Mouse (Mus musculus): ENCODE measurements around the gene Slc52a3.

Gene Slc52a3

DNA sequence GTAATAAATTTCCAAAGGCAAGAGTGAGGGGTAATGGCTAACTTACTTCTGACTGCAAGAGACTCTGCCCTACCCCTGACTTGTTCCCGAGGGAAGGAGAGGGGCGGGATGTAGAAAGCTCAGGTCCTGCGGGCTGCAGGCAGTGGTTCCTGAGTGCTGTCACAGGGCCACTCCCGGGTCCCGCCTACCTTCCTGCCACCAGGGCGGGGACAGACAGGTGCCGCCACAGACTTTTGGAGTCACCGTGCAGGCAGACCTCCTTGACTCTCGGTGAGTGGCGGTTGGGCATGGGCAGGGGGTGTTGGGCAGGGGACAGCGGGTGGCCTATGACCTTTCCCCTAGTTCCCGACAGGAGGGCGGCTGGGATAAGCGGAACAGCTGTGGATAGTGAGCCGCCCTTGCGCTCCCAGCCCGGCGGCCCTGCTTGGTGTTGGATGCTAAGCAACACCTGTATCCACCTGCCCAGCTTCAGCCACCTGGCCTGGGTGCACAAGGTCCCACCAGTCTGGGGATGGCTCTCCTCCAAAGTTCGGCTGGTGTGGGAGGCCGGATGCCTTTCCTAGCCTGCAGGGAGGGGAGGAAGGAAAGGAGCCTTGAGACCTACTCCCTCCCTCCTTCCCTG lies 3.5 kb downstream of the Slc52a3 start:
- DNase-seq, result peak; percentile 69 to 70

DNA sequence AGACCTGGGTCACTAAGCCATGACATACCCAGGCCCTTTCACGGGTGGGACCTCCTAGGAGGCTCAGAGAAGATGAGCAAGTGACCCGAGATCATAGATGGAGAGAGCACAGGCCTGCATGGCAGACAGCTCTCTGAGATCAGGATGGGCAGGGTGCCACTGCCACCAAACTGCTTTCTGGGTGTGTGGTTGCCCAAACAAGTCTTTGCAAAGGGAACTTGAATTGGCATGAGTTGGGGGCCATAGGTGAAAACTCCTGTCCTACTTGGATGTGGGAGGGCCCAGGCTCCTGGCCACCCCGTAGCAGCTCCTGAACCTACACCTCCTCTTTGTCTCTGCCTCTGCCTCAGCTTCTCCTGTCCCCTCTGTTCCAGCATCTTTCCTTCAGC lies 4.0 kb downstream of the Slc52a3 start:
- no peak for DNase-seq

DNA sequence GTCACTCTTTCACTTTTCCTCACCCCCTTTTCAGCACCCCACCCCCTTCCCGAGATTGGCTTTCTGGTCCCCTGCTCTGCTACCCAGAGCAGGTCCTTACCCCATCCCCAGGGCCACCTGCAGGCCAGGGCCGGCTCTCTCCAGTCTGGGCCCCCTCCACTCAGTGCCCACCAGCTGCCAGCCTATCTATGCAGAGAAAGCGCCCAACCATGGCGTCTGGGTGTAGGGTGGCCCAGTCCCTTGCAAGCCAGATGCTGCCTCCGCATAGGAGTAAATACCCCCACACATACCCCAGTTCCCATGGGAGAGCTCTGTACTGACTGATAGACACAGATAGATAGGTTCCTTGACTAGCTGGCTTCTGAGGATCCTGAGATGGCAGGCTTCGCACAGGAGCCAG lies 4.4 kb downstream of the Slc52a3 start:
- no peak for DNase-seq

DNA sequence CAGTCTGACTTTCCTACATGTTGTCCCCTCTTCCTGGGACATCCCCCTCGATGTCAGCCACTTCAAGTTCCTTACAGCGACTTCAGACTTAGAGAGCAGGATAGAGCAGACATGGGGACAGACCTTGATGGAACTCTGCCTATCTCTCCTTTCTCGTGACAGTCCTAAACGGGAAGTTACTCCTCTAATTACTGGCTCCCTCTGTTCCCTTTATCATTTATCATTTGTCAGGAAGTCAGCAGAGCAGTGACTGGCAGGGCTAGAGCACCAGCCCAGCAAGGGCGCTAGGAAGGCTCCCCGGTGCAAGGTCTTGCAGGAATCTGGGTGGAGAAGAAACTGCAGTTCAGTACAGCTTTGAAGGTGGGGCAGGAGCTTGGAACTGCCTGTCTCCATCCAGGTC lies 6.2 kb downstream of the Slc52a3 start:
- DNase-seq, result no peak

DNA sequence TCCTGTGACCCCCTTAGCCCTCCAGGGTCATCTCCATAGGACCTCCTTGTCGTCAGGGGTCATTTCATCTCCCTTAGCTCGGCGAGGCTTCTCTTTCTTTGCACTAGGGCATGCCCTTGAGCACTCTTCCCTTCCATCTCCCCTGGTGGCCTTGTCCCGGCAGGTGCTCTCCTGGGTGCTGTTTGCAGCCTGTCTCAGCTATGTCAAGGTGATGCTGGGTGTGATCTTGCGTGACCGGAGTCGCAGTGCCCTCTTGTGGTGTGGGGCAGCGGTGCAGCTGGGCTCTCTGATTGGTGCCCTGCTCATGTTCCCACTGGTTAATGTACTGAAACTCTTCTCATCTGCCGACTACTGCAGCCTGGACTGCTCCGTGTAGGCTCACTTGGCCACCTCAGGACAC lies 11.5 kb downstream of the Slc52a3 start:
- DNase-seq, result peak in 1 of 2 experiments; percentile 41

DNA sequence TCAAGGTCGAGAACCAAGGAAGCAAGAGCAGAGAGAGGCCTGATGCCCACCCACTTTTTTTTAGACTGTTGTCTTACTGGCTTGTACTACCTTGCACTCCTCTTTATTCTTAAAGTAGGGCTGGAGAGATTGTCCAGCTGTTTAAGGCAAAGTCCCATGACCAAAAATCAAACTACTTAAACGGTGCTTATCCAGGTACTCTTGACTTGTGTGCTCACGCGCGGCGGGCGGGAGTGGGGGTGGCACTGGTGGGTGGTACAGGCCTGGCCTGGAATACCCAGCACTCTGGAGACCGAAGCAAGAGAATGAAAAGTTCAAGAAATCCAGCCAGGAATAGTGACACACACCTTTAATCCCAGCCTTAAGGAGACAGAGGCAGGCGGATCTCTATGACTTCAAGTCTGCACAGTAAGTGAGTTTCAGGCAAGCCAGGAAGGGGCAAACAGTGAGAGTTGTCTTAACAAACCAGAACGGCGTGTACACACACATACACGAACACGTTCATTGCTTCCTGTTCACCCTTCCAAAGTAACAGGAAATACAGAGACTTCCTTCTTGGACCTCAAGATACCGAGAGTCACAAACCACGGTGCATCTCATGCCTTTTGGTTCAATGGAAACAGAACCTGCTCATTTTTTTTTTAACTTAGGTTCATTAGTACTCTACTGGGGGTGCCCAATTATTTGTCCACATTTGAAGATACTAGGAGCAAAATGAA lies 12.9 kb downstream of the Slc52a3 start:
- no peak for DNase-seq

DNA sequence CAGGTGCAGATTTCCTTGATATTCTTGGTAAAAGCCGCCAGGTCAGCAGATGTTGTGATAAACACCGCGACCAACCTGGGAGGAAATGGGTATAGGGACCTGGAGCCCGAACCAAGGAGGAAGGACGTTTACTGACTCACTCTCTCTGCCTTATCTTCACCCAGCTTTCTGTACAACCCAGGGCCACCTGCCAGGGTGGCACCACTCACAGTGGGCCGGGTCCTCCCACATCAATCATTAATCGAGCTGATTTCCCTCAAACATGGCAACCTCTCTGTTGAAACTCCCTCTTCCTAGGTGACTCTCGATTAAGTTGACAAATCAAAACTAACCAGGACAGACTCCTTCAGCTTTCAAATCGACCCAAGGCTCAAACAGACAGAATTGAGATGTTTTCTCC lies 13.9 kb downstream of the Slc52a3 start:
- peak in 1 of 2 experiments; percentile 49 for DNase-seq

DNA sequence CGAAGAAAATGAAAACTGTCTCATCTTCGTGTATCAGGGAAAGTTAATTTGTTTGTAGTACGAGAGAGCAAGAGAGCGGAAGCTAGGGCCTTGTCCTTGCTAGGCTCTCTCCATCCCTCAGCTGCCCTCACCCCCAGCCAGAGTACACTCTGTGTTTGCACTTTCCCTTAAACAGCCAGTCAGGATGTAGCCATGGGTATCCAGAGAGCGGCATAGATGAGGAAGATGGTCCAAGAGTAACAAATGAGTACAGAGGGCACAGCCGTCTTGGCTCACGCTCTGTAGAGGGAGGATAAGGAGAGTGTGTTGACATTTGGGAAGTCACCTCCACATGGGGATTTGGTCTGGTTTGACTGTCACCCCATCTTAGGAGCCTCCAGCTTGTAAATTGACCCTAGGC lies 14.3 kb downstream of the Slc52a3 start:
- DNase-seq, result peak; percentile 39 to 56

DNA sequence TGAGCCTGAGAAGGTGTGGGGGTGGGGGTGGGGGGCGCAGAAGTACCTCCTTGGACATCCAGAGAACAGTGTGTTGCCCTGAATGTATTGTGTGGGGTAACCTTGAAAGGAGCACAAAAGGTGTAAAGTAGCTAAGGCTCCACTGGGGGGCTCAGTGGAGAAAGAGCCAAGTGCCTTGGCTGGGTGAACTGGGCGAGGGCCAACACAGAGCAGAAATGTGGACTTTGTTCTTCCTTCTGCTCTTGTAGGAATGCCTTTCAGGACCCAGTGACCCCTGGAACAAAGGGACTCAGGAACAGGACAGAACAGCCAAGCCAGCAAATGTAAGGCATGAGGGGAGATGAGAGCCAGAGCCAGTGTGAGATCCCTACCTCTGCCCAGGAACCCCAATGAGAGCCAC lies 15.4 kb downstream of the Slc52a3 start:
- peak; percentile 90 for DNase-seq

DNA sequence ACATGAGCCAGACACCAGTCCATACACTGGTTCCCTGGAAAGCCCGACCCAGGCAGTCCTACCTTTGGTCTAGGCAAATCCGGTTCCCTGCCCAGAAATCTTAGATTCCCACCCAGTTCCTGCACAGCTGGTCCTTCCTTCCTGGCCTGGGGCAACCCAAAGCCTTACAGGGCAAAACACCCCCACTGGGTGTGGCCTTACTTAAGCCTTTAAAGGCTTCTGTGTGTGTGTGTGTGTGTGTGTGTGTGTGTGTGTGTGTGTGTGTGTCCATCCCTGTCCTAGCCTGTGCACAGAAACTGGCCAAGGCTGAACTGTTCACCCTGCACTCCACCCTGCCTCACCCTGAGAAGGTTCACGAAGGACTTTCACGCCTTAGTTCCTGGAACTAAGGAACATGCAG lies 15.9 kb downstream of the Slc52a3 start:
- peak; percentile 48 to 61 for DNase-seq

DNA sequence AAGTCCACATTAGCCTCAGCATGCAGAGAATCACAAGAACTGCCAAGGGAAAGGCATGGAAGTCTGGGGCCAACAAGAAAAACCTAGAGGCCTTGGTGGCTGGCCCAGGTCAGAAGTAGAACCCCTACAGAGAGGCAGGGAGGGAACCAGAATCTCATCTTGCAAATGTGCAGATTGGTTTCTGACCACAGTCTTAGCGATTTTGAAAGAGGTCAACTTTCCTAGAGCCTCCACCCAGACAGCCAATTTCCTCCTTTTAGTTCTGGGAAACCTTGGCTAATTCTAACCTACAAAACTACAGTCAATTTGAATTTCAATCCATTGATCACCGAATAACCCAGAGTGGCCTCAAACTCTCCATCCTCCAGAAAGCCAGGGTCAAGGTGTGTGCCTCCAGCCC lies 16.4 kb downstream of the Slc52a3 start:
- DNase-seq, result no peak

DNA sequence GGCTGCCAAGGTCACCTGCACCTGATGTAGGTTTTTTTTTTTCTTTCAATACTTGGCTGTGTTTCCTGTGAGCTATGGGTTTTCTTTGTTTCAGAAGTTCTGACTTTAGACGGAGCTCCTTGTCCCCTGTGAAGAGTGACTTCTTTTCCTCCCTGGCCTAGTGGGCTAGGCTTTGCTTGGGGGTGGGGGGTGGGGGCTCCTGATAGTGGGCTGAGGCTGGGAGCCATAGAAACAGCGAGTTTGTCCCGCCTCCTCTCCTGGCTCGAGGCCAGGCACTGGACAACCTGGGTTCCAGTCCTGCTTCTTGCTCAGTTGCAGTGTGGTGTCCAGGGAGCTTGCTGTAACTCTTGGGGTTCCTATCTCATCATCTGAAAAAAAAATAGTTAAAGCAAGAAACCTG lies 19.7 kb downstream of the Slc52a3 start:
- no peak for DNase-seq

DNA sequence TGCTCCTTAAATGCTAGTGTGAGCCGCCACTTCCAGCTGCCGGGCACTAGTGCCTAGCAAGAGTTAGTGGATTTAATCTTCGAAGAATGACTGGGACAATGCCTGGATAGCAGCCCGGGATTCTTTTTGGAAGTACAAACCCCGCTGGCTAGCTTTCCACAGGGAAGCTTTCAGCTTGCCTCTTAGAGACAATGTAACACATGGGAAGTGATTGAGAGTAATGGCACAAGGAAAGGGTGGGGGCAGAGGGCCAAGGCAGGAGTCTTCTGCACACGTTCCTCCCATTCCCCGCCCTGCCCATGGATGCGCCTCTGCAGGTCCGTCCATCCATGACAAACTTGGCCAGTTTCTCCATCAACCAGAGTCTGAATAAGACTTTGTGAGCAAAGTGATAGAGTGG lies 20.4 kb downstream of the Slc52a3 start:
- DNase-seq, result no peak

DNA sequence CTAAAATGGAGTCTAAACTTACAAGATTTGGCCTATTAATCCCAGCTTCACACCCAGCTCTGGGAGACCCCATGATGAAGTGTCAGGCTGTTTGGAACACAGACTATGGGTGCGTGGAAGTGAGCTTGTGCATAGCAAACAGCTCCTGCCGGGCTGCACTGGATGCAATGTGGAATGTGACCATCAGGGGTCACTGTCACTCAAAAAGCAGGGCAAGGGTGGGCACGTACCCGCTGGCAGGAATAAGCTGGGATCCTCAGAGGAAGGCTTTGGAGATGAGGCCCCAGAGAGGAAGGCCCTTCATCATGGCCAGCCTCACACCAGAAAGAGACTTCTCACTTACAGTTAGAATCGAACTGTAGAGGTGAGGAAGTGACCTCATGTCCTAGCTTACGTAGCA lies 23.9 kb downstream of the Slc52a3 start:
- DNase-seq, result peak in 1 of 2 experiments; percentile 46

DNA sequence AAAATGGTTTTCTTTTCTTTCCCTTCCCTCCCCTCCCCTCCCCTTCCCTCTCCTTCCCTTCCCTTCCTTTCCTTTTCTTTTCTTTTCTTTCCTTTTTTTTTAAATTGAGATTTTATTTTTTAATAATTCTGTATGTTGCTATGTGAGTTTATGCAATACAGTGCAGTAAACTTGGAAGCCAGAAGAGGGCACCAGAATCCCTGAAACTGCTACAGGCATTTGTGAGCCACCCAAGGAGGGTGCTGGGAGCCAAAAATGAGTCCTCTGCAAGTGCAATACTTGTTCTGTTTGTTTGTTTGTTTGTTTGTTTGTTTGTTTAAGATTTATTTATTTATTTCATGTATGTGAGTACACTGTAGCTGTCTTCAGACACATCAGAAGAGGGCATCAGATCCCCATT lies 25.7 kb downstream of the Slc52a3 start:
- no peak for DNase-seq

DNA sequence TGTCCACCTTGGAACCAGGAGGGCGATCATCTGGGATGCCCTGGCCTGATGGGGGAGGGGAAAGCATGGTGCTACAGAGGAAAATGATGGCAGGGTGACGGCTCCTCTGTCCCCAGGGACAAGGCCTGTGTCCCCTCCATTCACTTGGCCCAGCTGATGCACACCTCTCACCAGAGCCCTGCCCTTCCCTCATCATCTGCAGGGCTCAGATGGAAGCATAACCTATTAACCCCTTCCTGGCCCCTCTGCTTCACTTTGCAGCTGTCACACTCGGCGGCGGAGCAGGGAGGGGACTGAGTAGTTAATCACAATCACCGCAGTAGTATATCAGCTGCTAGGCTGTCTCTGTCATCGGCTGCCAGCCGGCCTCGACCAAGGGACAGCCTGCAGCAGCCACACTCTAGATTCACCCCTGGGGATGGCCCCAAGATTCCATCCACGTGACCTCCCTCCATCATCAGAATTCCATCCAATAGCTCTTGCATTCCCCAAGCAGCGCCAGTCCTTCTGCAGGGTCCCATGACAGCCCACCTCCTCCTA lies 28.6 kb downstream of the Slc52a3 start:
- DNase-seq, result no peak

DNA sequence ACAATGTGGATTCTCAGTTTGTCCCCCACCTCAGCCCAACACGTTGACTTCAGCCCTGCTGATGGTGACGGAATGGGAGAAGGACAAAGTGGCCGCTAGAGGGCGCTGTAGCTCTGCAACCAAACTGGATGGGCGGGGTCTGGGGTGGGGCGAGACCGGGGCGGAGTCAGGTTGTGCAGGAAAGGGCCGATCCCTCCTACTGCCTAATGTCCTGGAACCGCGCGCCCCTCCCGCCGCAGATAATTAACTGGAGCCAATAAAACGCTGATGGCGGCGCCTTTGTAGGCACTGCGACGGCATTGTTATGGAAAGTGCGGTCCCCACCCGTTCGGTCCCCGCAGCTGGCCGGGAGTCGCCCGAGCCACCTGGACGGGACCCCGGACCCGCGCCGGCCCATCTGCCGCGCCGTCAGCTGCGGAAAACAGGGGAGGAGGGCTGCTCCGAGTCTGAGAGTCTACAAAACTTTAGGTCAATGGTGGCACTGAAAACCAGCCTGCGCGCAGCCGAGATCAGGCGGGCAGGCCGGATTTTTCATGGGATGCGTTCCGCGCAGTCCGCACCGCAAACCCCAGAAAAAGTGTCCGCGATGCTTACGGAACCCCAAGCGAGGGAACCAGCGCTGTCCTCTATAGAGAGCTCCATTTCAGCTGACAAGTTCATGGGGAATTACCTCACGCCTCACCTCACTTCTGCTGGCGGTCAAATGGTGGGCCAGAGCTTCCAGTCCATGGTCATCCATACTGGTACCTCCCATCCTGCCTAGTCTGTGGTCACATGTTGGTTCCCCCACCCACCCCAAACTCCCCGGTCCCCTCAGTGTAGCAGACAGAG lies 33.2 kb downstream of the Slc52a3 start:
- peak; percentile 77 to 84 for DNase-seq

DNA sequence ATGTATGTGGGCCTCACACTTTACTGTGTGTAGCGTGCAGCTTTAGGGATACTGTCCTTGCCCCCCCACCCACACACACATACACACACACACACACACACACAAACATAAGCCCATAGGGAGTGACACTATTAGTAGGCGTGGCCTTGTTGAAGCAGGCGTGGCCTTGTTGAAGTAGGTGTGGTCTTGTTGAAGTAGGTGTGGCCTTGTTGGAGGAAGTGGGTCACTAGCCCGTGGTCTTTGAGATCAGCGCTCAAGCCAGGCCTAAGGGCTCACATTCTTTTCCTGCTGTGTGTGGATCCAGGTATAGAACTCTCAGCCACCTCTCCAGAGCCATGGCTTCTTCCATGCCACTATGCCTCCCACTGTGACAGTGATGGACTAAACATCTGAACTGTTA lies 34.7 kb downstream of the Slc52a3 start:
- no peak for DNase-seq

DNA sequence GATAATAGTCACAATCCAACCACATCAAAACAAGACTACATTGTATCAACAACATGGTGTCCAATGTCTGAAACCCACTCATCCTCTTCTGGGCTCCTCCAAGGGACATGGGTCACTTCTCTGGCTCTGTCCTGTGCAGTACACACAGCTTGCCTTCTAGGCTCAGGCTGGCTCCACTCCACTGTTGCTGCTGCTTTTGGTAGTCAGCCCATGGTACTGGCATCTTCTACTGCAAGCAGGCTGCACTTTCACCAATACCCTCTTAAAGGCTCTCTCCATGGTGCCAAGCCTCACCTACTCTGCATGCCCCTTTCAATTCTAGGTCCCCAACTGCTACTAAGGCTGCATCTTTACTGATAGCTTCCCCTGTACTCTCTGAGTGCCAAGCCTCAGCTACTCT lies 43.8 kb downstream of the Slc52a3 start:
- no peak for DNase-seq

DNA sequence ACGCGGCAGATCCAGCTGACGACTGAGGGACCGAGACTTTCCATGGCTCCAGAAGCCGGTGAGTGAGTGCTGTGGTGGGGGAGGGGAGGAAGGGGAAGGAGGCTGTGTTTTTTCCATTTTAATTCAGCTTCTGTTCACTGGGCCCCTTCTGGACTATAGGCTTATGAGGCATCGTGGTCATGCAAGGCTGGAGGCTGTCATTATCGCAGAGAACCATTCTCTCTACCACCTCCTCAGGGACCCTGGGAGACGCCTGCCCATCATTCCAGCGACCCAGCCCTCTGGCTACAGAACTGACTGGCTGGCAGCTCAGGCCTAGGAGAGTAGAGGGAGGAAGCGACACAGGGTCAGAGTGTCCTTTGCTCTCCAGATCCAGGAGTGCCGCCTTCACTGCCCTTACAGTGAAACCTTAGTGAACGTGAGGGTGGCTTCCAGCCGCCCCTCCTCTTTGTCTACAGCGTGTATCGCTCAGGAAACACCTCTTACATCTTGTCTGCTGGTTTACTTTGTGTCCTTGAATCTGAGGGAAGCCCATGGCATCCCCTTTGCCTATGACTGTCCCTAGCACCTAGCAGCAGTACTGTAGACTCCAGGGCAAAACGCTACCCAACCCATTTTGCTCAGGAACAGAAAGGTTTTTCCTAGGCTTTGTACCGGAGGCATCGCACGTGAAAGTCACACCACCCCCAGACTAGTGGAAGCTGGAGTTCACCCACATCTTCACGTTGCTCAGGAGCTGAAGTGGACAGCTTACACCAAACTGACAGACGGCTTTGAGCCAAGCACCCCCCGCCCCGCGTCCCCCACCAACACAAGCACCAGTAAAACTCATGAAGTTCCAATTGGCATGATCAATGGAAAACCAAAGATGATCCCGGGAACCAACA lies 51.0 kb downstream of the Slc52a3 start:
- DNase-seq, result no peak

DNA sequence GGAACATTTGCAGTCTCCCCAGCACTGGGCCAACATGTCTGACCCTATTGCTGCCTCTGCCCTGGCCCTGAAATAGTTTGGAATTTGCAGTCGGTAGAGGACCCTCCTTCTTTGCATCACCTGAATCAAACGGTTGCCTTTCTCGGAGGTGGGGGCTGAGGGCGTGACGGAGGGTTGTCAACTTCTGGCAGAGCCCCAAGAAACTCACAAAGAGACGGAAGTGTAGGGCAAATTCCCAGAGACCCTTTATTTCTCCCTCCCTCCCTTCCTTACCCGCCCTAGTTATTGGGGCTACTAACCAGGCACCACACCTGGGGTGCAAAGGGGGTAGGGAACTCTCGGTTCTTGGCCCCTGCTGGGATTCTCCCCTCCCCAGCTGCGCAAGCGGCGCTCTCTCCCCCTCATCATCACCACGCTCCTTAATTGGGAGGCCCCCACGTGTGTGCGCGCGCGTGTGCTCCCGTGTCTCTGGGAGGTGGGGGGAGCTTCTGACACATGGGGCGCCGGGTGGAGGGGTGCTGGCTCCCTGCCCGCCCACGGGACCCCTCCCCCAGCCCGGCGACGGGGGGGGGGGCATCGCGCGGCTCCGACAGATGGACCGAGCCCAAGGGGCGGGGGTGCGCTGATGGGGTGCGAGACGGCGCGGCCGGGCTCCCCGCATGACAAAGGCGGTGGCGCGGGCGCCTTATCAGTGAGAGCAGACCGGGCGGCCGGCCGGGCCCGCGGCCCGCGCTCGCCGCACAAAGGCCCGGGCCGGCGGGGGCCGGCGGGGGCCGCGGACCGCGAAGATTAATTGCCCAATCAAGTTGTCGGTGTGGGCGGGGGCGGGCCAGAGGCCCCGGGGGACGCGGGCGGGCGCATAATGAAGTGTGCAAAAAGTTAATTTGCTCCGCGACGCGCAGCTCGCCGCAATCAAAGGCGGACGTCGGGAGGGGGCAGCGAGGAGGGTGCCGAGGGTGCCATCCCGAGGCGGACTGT lies 52.0 kb downstream of the Slc52a3 start:
- DNase-seq, result no peak
